ENCODE assay signal across 9 mouse cellular contexts in genomic region chr14:27337156-27337555, GRCm38 (mm10).
DNase-seq lines count a peak whose midpoint lies in the region; ATAC-seq and TF ChIP-seq lines count a peak whose summit lies in the region.
"Had no signal": no experiment of that assay in that cellular context is flagged by ENCODE, and none has a peak within 500 bp of the region (broad histone marks: within the 10 kb centered on the region; RNA-seq: fewer than 3 reads in every experiment).

No protein-coding gene starts in this region.

- no peak for DNase-seq in gastrocnemius, adult 2 months
- DNase-seq in gastrocnemius, postnatal 10 days: no peak
- DNase-seq in midbrain, embryonic 10.5 days (ENCODE audit: low spot score): no peak
- DNase-seq in hindbrain, postnatal 0 days (ENCODE audit: low spot score): no peak
- peak; percentile 56 for DNase-seq in splenic B cell, adult 2 months (ENCODE audit: low read depth, low spot score)
- DNase-seq in retina, embryonic 14.5 days (ENCODE audit: low spot score): no peak
- no peak for DNase-seq in urinary bladder, postnatal 14 days (ENCODE audit: low spot score)

- H3K4me2 ChIP-seq in midbrain, embryonic 16.5 days (ENCODE audit: low read length): peak overlapping the region; percentile 93
- peak overlapping the region; percentile 93 for H3K4me2 ChIP-seq in hindbrain, postnatal 0 days (ENCODE audit: low read depth, low read length)

- peak overlapping the region; percentile 88 for H3K4me3 ChIP-seq in gastrocnemius, adult 2 months
- H3K4me3 ChIP-seq in midbrain, embryonic 16.5 days (ENCODE audit: low read depth, low read length): peak overlapping the region; percentile 63
- H3K4me3 ChIP-seq in midbrain, embryonic 10.5 days: no peak overlapping the region
- H3K4me3 ChIP-seq in hindbrain, postnatal 0 days (ENCODE audit: low read length): peak overlapping the region; percentile 56

- TF ChIP-seq CTCF in gastrocnemius, adult 2 months (IDR thresholded peaks at IDR 0.05): no peak
- TF ChIP-seq CTCF in hindbrain, postnatal 0 days (IDR thresholded peaks at IDR 0.05; ENCODE audit: low read depth): no peak

- no peaks in the 10 kb centered on the region for H3K36me3 ChIP-seq in midbrain, embryonic 16.5 days (ENCODE audit: control insufficient read depth, insufficient read depth, low read length)
- no peaks in the 10 kb centered on the region for H3K36me3 ChIP-seq in midbrain, embryonic 10.5 days
- H3K36me3 ChIP-seq in hindbrain, postnatal 0 days (ENCODE audit: insufficient read depth, low read length): no peaks in the 10 kb centered on the region
- H3K36me3 ChIP-seq in splenic B cell, adult 2 months (ENCODE audit: control insufficient read depth, insufficient read depth, low read length, poor library complexity, severe bottlenecking): no peaks in the 10 kb centered on the region; the same call in 1 of the 2 replicates
- H3K36me3 ChIP-seq: forebrain, embryonic 10.5 days had no signal

- WGBS in midbrain, embryonic 16.5 days: 72% methylated on average over 6 of the region's 6 CpGs
- WGBS in midbrain, embryonic 10.5 days: 76% methylated on average over 6 of the region's 6 CpGs
- WGBS in hindbrain, postnatal 0 days: 68% methylated on average over 6 of the region's 6 CpGs

- no peak overlapping the region for H3K9ac ChIP-seq in midbrain, embryonic 16.5 days (ENCODE audit: low read depth, low read length)
- no peak overlapping the region for H3K9ac ChIP-seq in hindbrain, postnatal 0 days (replicated peaks; ENCODE audit: low read length)

- H3K4me1 ChIP-seq in midbrain, embryonic 16.5 days (ENCODE audit: control insufficient read depth, insufficient read depth, low read length): peaks cover 7% of the 10 kb centered on the region; the same call in 1 of the 2 replicates
- H3K4me1 ChIP-seq in midbrain, embryonic 10.5 days: peaks cover 17% of the 10 kb centered on the region
- no peaks in the 10 kb centered on the region for H3K4me1 ChIP-seq in hindbrain, postnatal 0 days (ENCODE audit: insufficient read depth, low read length)

- intact Hi-C loops in gastrocnemius, adult 2 months (cut with DNase I): loop anchor here (5.0 kb wide), 2 partner anchors 75 to 150 kb away; no protein-coding TSS in a partner anchor

- peak overlapping the region; percentile 74 for H3K27ac ChIP-seq in gastrocnemius, adult 2 months
- no peak overlapping the region for H3K27ac ChIP-seq in midbrain, embryonic 16.5 days (ENCODE audit: low read length)
- no peak overlapping the region for H3K27ac ChIP-seq in midbrain, embryonic 10.5 days (replicated peaks)
- no peak overlapping the region for H3K27ac ChIP-seq in hindbrain, postnatal 0 days
- H3K27ac ChIP-seq: forebrain, embryonic 10.5 days had no signal

- no peaks in the 10 kb centered on the region for H3K9me3 ChIP-seq in midbrain, embryonic 16.5 days (replicated peaks; ENCODE audit: control insufficient read depth, low read length, poor library complexity, severe bottlenecking)
- H3K9me3 ChIP-seq in midbrain, embryonic 10.5 days (replicated peaks): no peaks in the 10 kb centered on the region
- no peaks in the 10 kb centered on the region for H3K9me3 ChIP-seq in hindbrain, postnatal 0 days (ENCODE audit: low read length)
- H3K9me3 ChIP-seq: forebrain, embryonic 10.5 days had no signal

- no peak for ATAC-seq in midbrain, embryonic 16.5 days
- ATAC-seq in hindbrain, postnatal 0 days: no peak

- peaks cover 8% of the 10 kb centered on the region for H3K27me3 ChIP-seq in midbrain, embryonic 16.5 days (ENCODE audit: control insufficient read depth, insufficient read depth, low read depth, low read length)
- H3K27me3 ChIP-seq in midbrain, embryonic 10.5 days (ENCODE audit: low read depth, poor library complexity, severe bottlenecking): peaks cover 48% of the 10 kb centered on the region
- no peaks in the 10 kb centered on the region for H3K27me3 ChIP-seq in hindbrain, postnatal 0 days (ENCODE audit: insufficient read depth, low read length)
- no peaks in the 10 kb centered on the region for H3K27me3 ChIP-seq in splenic B cell, adult 2 months (ENCODE audit: control insufficient read depth, insufficient read depth, low read length, poor library complexity, severe bottlenecking)
